Mouse (Mus musculus) hindbrain, embryonic 12.5 days (tissue): ENCODE measurements at regions not wholly inside any gene's neighbourhood (a gene's known extent, or its start where the extent isn't known, plus 50 kb on each side); places are given as distances from the start of the nearest gene placed in this dataset.

Experiments
- ATAC-seq: fragments of 200-750 bp; cut with Nextera tagmentation; 2 replicates; pipeline ENCODE4 v1.8.0; 2017; ENCODE audit warnings: moderate TSS enrichment; ENCODE audit not compliant: low FRiP score
- H3K27ac ChIP-seq: fragments of 300-500 bp; sonication (generic); 2 replicates; pipeline ENCODE4 v1.5.1; 2016; ENCODE audit warnings: mild to moderate bottlenecking
- H3K27me3 ChIP-seq: fragments of 300-500 bp; sonication (generic); 2 replicates; pipeline ENCODE4 v1.6.1; 2016; ENCODE audit warnings: mild to moderate bottlenecking
- H3K36me3 ChIP-seq: fragments of 300-500 bp; sonication (generic); 2 replicates; pipeline ENCODE4 v1.6.1; 2016; ENCODE audit warnings: mild to moderate bottlenecking
- H3K4me1 ChIP-seq: fragments of 300-500 bp; sonication (generic); 2 replicates; pipeline ENCODE4 v1.6.1; 2016
- H3K4me2 ChIP-seq: fragments of 300-500 bp; sonication (generic); replicated peaks from 2 replicates; pipeline ENCODE4 v1.6.1; 2016; ENCODE audit warnings: mild to moderate bottlenecking
- H3K4me3 ChIP-seq: fragments of 300-500 bp; sonication (generic); 2 replicates; pipeline ENCODE4 v1.5.1; 2016; ENCODE audit warnings: mild to moderate bottlenecking
- H3K9ac ChIP-seq: fragments of 300-500 bp; sonication (generic); 2 replicates; pipeline ENCODE4 v1.6.1; 2016; ENCODE audit warnings: mild to moderate bottlenecking, moderate library complexity
- H3K9me3 ChIP-seq: fragments of 300-500 bp; sonication (generic); replicated peaks from 2 replicates; pipeline ENCODE4 v1.6.1; 2016; ENCODE audit warnings: mild to moderate bottlenecking

DNA sequence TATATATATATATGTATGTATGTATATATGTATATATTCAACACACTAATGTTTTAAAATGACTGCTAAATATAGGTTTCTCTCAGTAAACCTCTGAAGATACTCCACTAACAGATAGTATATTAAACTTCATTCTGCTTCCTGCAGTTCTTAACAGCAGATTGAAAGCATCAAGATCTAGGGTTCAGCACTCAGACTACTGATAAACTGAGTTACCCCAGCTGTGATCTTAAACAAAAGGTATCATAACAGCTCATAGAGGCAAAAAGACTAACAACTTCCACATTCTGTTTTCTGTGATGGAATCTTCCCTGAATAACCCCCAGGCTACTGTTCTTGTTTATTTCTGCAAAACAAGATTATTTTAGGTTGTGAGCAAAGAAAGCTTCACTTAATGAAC lies 564.8 kb downstream of the Arl4a start:
- ATAC-seq = no peak
- no peak overlapping the region for H3K27ac ChIP-seq
- H3K4me1 ChIP-seq = no peaks in the 10 kb centered on the region

More for the DNA sequence above, 564.8 kb downstream of the Arl4a start:
- Histone ChIP-seq H3K4me3 (no peak overlapping the region), H3K4me2 (no peak overlapping the region), H3K9ac (no peak overlapping the region), H3K27me3 (no peaks in the 10 kb centered on the region), H3K9me3 (no peaks in the 10 kb centered on the region), H3K36me3 (no peaks in the 10 kb centered on the region)
